Mouse (Mus musculus) spleen, embryonic (tissue): Measurements from ENCODE around the gene Mboat7.

Source experiments
- CTCF ChIA-PET: fragments of 350-600 bp; sonication (Branson Sonifier 250); formaldehyde crosslinking; loops from one replicate; lab custom pipeline; 2022; lab: Charles Lee

Mboat7 gene

DNA sequence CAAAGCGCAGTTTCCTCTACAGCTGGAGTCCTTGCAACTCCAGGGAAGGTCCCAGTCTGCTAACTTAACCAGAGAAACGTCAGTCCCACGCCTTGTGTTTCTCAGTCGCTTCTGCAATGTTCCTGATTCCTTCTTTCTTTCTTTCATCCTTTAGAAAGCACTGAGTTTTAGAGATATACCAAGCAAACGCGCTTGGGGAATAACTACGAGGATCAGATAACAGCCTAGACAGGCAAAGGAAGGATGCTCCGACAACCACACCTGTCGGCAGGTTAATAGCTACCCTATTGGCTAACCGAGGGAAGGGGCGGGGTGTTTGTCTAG lies 49.0 kb downstream of the Mboat7 start:
- CTCF ChIA-PET = no interaction called here

DNA sequence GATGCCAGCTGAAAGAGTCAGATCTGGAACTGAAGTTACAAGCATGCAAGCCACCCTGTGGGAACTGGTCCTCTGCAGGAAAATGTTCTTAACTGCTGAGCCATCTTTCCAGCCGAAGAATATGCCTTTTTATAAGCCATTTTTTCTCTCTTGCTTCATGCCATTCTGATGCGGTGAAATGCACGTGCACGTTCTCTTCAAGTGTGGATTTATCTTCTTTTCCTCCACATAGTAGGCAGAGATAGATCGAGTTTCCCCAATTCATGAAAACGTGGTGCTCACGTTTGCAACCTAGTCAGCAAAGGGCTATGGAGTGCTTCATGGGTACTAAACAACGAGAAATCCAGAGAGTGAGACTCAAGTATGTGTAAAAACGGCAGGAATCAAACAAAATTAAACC lies 49.5 kb downstream of the Mboat7 start:
- CTCF ChIA-PET = no interaction called here

DNA sequence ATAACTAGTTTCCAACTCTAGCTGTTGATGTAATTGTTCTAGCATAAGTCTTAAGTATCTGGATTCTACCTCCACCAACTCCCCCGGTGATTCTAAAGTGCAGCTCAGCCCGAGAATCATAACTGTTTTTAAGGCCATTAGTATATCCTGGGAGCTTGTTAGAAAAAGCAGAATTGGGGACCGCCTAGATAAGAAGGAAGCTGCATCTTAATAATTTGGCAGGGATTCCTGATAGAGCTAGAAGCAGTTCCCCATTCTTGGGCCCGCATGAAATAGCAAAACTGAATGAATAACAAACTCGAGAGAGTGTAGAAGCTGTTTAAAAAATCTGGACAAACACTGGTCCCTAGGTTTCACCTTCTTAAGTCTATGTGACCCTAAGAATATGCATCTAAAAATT lies 49.9 kb downstream of the Mboat7 start:
- CTCF ChIA-PET = no interaction called here

DNA sequence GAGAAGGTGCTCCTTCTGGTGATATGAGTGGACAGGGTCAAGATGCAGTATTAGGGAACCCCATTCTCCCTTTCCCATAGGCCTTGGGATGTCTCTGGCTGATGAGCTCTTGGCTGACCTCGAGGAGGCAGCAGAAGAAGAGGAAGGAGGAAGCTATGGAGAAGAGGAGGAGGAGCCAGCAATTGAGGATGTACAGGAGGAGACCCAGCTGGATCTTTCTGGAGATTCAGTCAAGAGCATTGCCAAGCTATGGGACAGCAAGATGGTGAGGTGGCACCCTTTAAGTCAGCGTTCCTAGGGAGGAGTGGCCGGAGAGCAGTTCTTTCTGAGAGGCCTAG lies 62.9 kb downstream of the Mboat7 start:
- CTCF ChIA-PET = interaction anchor here (0.5 to 0.6 kb wide), 2 partner anchors 500 to 1049 kb away, joined by 4 to 12 read pairs; no protein-coding TSS in a partner anchor

DNA sequence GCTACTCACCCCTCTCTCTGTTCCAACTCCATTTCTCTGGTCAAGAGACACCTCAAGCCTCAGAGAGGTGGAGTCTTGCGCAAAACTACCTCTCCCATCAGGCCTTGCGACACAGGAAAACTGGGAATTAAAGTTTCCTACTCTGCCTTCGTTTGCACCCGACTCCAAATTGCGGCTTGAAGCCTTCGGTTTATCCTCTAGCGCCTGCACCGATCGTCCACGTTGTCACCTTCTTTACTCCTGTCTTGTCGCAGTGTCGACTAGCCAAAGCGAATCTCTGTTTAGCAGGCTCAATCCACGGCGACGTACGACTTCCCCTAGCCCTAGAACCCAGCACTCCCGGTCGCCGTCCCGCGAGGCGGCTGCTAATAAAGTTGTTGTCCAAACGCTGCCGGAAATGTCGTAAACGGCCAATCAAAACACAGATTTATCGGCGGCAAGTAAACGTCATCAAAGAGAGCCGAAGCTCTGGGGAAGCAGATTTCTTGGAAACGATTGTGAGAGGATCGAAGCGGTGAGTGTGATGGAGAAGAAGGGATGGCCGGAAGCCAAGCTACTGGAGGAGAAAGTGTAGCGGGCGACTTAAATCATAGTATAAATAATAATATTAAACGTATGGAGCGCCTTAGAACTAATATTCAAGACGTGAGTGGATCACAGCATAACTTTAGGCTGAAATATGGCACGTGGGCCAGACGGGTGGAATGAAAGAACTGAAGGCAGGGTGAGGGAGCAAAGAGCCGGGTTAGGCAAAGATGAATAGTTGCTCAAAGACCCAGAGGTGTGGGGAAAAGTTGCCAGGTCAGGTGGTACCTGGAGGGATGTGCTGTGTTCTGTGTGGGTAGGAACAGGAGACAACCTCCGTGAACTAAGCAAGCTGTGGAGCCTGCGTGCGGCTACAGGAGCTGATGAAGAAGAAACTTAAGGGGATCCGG lies 63.5 kb downstream of the Mboat7 start, which contains the start of the genes Tfpt and Prpf31:
Gene Tfpt, minus strand, starts transcription at position 387 of the 935 bp plus-strand sequence.
Gene Prpf31, plus strand, starts transcription at position 443 of the 935 bp plus-strand sequence.
- CTCF ChIA-PET = interaction anchor here (0.5 kb wide), 1 partner anchor 1050 kb away, joined by 4 read pairs; no protein-coding TSS in a partner anchor

DNA sequence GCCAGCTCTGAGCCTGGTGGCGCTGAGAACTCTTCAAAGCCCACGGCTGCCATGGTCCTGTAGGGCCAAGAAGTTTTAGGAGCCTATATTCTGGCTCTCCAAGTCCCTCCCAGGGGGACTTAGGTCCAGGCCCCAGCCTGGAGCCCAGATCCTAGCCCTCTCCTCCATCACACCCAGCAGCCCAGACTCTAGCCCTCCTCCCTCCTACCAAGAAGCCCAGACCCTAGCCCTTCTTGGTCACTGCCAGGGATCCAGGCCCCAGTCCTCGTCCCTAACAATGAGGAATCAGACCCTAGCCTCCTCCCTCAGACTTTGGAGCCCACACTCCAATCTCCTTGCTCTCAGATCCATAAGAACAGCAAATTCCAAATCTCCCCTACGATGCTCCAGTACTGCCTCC lies 64.3 kb downstream of the Mboat7 start:
- CTCF ChIA-PET = interaction anchor here (0.5 kb wide), 1 partner anchor 43 kb away, joined by 5 read pairs; no protein-coding TSS in a partner anchor
